Mouse (Mus musculus) limb, embryonic 13.5 days (tissue): ENCODE data around the gene Myocd. TPM values are rescaled to one million over a fixed set of nuclear protein-coding genes. Genes with fewer than 3 reads are reported as not detected.

Experiments used
- ATAC-seq: fragments of 200-750 bp; cut with Nextera tagmentation; 2 replicates; pipeline ENCODE4 v1.8.0; 2017; ENCODE audit warnings: low read depth, moderate number of reproducible peaks, moderate TSS enrichment; ENCODE audit not compliant: low FRiP score
- H3K27ac ChIP-seq: fragments of 300-500 bp; sonication (generic); 2 replicates; pipeline ENCODE4 v1.5.1; 2015; ENCODE audit warnings: inconsistent platforms, mild to moderate bottlenecking, moderate library complexity
- H3K27me3 ChIP-seq: fragments of 300-500 bp; sonication (generic); 2 replicates; pipeline ENCODE4 v1.6.1; 2015; ENCODE audit warnings: mild to moderate bottlenecking, inconsistent platforms
- H3K36me3 ChIP-seq: fragments of 300-500 bp; sonication (generic); 2 replicates; pipeline ENCODE4 v1.6.1; 2015; ENCODE audit warnings: inconsistent platforms, mild to moderate bottlenecking, moderate library complexity
- H3K4me1 ChIP-seq: fragments of 300-500 bp; sonication (generic); 2 replicates; pipeline ENCODE4 v1.6.1; 2015; ENCODE audit warnings: inconsistent platforms
- H3K4me2 ChIP-seq: fragments of 300-500 bp; sonication (generic); replicated peaks from 2 replicates; pipeline ENCODE4 v1.6.1; 2015; ENCODE audit warnings: inconsistent platforms, mild to moderate bottlenecking, moderate library complexity
- H3K4me3 ChIP-seq: fragments of 300-500 bp; sonication (generic); 2 replicates; pipeline ENCODE4 v1.5.1; 2015; ENCODE audit warnings: moderate library complexity, mild to moderate bottlenecking, inconsistent platforms
- H3K9ac ChIP-seq: fragments of 300-500 bp; sonication (generic); 2 replicates; pipeline ENCODE4 v1.6.1; 2015; ENCODE audit warnings: mild to moderate bottlenecking, inconsistent platforms
- H3K9me3 ChIP-seq: fragments of 300-500 bp; sonication (generic); 2 replicates; pipeline ENCODE4 v1.6.1; 2016; ENCODE audit warnings: inconsistent platforms
- WGBS: fragments of 180-500 bp; shearing (Covaris S2); methylation state at CpG from one replicate; pipeline ENCODE4 v1.1.7; 2015; 5-methylcytosine and 5-hydroxymethylcytosine counted together
- polyA plus RNA-seq: library from polyadenylated mRNA; unstranded; fragments of >200 nt; fragmentation: Nextera tagmentation; extraction: Ambion mirVana; gene quantifications from 2 replicates; pipeline ENCODE4 v1.2.1, GENCODE M21; 2015

Myocd gene
- polyA plus RNA-seq, 1 experiment from 2014 or later: 0.53 TPM

DNA sequence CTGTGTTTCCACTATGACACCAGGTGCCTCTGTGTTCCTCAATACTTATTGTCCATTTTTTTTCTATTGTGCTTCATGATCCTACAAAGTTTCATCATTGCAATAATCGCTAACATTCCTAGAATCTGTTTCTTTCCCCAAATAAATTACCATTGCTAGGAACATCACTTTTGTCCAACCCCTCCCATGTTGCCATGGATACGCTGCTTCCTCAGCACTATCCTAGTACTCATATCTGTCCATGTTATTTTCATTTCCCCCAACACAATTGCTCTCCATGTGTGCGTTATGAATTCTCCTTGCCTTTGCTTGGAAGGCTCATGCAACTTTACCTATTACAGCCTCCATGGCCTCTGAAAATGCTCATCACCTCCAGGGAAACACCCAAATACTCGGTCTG lies 19.4 kb downstream of the Myocd start:
- Histone ChIP-seq H3K27me3 (no peaks in the 10 kb centered on the region), H3K27ac (no peak overlapping the region), H3K36me3 (no peaks in the 10 kb centered on the region), H3K9me3 (no peaks in the 10 kb centered on the region), H3K9ac (no peak overlapping the region), H3K4me3 (no peak overlapping the region), H3K4me1 (no peaks in the 10 kb centered on the region), H3K4me2 (no peak overlapping the region)
- no peak for ATAC-seq
- WGBS: 91% methylated on average over 4 of the region's 4 CpGs

DNA sequence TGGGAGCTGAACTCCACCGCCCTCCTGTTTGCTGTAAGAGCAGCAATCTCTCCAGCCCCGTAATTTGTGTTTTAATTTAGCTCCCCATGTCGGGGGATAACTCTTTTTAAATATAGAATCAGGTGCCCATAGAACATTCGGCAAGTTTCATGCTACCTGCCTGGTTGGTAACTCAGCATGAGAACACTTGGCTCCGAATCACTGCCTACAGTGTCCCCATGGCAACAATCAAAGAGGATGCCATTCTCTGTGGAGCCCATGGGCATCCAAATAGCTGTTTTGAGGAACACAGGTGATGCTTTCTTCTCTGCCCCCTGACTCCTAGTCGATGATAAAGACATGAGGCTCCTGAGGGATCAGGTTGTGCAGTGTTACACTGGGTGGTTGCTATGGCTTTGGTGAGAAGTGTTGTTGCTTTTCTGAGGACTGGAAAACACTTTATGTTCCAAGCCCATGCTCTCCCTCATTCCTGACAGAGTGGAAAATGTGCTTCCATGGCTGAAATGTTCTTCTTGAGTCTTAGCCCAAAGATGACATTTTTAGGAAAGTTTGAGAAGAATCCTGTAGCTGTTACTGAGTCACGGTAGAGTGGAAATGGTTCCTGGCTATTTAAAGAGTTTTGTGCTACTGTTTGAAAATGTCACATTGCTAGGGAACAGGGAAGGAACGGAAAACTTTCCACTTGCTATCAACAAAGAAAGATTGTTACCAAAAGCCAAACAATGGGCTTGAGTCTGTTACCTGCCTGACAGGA lies 23.3 kb downstream of the Myocd start:
- H3K27me3 ChIP-seq: no peaks in the 10 kb centered on the region
- H3K9ac ChIP-seq: no peak overlapping the region
- no peak overlapping the region for H3K4me2 ChIP-seq
- no peak for ATAC-seq
- H3K27ac ChIP-seq: no peak overlapping the region
- H3K4me1 ChIP-seq: no peaks in the 10 kb centered on the region
- H3K36me3 ChIP-seq: no peaks in the 10 kb centered on the region
- no peaks in the 10 kb centered on the region for H3K9me3 ChIP-seq
- no peak overlapping the region for H3K4me3 ChIP-seq
- 84% methylated on average over 8 of the region's 8 CpGs for WGBS

DNA sequence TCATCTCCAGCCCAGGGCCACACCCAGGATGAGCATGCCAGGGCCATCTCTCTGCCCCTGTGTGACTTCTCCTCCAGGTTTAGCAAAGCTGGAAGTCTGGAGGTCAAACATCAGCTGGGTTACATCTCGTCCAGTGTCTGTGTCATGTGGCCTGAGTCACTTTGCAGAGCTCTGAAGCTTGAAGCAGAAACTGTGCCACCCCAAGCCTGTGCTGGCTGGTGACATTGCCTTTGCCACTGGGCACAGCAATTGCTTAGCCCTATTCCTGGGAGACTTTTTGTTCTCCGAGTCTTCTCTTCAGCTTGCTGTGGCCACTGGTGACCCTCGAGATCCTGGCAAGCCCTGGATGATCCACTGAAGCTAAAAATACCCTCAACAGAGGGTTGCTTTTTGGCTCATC lies 26.2 kb downstream of the Myocd start:
- H3K4me1 ChIP-seq: no peaks in the 10 kb centered on the region
- no peaks in the 10 kb centered on the region for H3K27me3 ChIP-seq
- ATAC-seq: no peak
- no peak overlapping the region for H3K4me3 ChIP-seq
- H3K36me3 ChIP-seq: no peaks in the 10 kb centered on the region
- H3K4me2 ChIP-seq: no peak overlapping the region
- no peak overlapping the region for H3K27ac ChIP-seq
- H3K9ac ChIP-seq: no peak overlapping the region
- 80% methylated on average over 3 of the region's 3 CpGs for WGBS
- H3K9me3 ChIP-seq: no peaks in the 10 kb centered on the region

DNA sequence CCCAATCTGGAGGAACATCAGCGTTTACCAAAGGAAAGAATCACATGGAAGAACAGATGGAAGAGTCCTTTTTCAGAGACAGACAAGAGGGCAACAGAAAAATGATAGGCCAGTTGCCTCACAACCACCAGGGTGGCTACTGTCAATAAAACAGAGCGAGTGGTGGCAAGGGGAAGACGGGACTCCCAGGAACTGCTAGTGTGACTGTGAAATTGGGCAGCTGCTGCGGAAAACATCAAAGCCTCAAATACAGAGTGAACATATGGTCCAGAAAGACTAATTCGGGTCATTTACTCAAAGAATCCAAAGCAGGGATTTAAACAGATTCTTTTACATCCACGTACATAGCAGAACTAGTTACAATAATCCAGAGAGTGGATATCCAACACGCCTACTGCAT lies 29.3 kb downstream of the Myocd start:
- no peak overlapping the region for H3K4me3 ChIP-seq
- H3K27ac ChIP-seq: no peak overlapping the region
- ATAC-seq: peak; percentile 44; the same call in 1 of the 2 replicates
- no peak overlapping the region for H3K9ac ChIP-seq
- no peaks in the 10 kb centered on the region for H3K36me3 ChIP-seq
- no peak overlapping the region for H3K4me2 ChIP-seq
- 48% methylated on average over 7 of the region's 7 CpGs for WGBS
- H3K9me3 ChIP-seq: no peaks in the 10 kb centered on the region
- no peaks in the 10 kb centered on the region for H3K4me1 ChIP-seq
- no peaks in the 10 kb centered on the region for H3K27me3 ChIP-seq

DNA sequence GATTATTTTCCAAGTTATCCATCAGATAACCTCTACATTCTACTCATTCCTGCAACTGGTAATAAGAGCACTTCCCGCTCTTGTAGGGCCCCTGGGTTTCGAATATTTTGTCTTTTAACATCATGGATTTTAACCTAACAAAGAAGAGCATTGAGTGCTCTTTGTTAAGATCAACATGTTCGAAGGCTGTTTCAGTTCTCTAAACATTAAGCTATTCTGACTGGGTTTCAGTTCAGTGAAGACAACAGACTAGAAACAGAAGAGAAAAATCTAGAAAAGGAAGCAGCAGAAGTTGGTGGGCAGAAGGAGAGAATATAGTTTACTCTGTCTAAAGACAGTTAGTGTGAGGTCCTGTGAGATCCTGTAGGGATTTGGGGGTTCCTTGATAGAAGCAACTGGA lies 31.9 kb downstream of the Myocd start:
- Histone ChIP-seq H3K4me2 (no peak overlapping the region), H3K27me3 (no peaks in the 10 kb centered on the region), H3K4me1 (no peaks in the 10 kb centered on the region), H3K4me3 (no peak overlapping the region), H3K36me3 (no peaks in the 10 kb centered on the region), H3K9ac (no peak overlapping the region), H3K9me3 (no peaks in the 10 kb centered on the region), H3K27ac (no peak overlapping the region)
- WGBS: 90% methylated on average over 3 of the region's 3 CpGs
- ATAC-seq: no peak

DNA sequence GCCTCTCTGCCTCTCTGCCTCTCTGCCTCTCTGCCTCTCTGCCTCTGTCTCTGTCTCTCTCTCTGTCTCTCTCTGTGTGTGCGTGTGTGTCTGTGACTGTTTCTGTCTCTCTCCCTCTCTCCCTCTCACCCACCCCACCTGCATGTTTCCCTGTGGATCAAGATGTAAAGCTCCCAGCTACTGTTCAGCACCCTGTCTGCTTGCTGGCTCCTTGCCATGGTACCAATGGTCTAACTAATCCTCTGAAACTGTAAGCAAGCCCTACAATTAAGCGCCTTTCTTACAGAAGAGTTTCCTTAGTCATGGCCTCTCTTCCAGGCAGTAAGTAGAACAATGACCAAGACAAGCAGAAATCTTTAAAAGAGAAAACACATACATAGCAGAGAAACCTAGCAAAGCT lies 32.9 kb downstream of the Myocd start:
- 92% methylated on average over 2 of the region's 2 CpGs for WGBS
- H3K27me3 ChIP-seq: no peaks in the 10 kb centered on the region
- H3K9me3 ChIP-seq: no peaks in the 10 kb centered on the region
- H3K4me1 ChIP-seq: no peaks in the 10 kb centered on the region
- H3K27ac ChIP-seq: no peak overlapping the region
- H3K4me2 ChIP-seq: no peak overlapping the region
- H3K36me3 ChIP-seq: no peaks in the 10 kb centered on the region
- H3K9ac ChIP-seq: no peak overlapping the region
- H3K4me3 ChIP-seq: no peak overlapping the region
- ATAC-seq: no peak

DNA sequence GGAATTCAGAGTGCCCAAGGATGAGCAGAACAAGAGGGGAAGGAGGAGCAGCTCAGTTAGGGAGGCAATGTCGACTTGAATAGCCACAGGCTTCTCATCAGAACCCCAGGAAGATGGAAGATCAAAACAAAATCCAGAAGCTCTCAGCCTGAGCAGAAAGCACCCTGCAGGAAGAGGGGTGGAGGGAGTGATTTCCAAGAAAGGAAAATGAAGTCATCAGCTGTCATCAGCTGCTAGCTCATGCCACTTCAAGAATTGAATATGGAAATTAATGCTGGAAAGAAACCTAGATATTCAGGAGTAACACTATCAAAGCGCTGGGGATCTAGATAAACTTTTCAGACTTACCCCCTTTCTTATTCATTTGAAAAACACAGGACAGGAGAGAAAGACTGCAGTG lies 34.4 kb downstream of the Myocd start:
- WGBS: 52% methylated on average over 2 of the region's 2 CpGs
- Histone ChIP-seq H3K9ac (no peak overlapping the region), H3K4me1 (no peaks in the 10 kb centered on the region), H3K36me3 (no peaks in the 10 kb centered on the region), H3K4me2 (no peak overlapping the region), H3K27ac (no peak overlapping the region), H3K4me3 (no peak overlapping the region), H3K27me3 (no peaks in the 10 kb centered on the region), H3K9me3 (no peaks in the 10 kb centered on the region)
- no peak for ATAC-seq

DNA sequence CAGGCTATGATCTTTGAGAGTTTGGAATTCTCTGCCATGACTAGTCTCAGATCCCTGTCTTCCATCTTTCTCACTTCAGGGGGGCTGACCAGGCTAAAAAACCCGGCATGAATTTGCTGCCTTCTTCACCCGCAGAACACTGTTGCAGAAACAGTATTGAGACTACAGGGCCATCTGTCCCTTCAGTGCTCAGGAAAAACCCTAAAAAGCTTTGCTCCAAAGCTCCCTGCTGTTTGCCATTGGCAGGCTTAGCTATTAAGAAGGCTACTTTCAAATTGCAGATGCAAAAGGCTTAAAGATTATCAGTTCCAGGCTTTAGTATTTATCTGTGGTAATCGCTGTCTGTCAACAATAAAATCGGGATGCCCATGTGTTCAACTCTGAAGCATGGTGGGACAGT lies 38.0 kb downstream of the Myocd start:
- no peak for ATAC-seq
- no peaks in the 10 kb centered on the region for H3K9me3 ChIP-seq
- 74% methylated on average over 4 of the region's 4 CpGs for WGBS

DNA sequence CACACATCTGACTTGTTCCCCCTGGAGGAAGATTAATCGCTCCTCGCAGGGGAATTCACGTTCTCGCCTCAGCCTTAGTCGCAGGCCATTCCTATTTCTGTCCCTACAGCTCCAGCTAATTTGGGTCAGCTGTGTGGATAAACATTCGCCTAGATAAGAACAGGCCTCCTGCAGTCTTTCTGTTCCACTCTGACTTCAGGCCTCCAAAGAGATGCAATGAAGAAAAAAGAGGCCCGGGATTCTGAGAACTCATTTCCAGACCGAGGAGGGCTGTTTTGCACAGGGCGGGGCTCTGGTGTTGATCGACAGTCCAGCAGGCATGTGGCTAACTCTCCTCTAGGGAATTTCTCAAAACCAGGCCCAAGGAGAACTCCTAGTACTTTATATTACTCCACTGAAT lies 43.0 kb downstream of the Myocd start:
- H3K4me3 ChIP-seq: no peak overlapping the region
- no peaks in the 10 kb centered on the region for H3K36me3 ChIP-seq
- H3K27me3 ChIP-seq: no peaks in the 10 kb centered on the region
- WGBS: 23% methylated on average over 10 of the region's 10 CpGs
- no peak overlapping the region for H3K27ac ChIP-seq
- no peaks in the 10 kb centered on the region for H3K9me3 ChIP-seq
- H3K4me2 ChIP-seq: no peak overlapping the region
- H3K9ac ChIP-seq: no peak overlapping the region
- H3K4me1 ChIP-seq: peaks cover 9% of the 10 kb centered on the region
- ATAC-seq: no peak

More for the DNA sequence above, 38.0 kb downstream of the Myocd start:
- Histone ChIP-seq H3K27ac (no peak overlapping the region), H3K4me2 (no peak overlapping the region), H3K36me3 (no peaks in the 10 kb centered on the region), H3K4me3 (no peak overlapping the region), H3K27me3 (no peaks in the 10 kb centered on the region), H3K4me1 (peaks cover 2% of the 10 kb centered on the region), H3K9ac (no peak overlapping the region)

DNA sequence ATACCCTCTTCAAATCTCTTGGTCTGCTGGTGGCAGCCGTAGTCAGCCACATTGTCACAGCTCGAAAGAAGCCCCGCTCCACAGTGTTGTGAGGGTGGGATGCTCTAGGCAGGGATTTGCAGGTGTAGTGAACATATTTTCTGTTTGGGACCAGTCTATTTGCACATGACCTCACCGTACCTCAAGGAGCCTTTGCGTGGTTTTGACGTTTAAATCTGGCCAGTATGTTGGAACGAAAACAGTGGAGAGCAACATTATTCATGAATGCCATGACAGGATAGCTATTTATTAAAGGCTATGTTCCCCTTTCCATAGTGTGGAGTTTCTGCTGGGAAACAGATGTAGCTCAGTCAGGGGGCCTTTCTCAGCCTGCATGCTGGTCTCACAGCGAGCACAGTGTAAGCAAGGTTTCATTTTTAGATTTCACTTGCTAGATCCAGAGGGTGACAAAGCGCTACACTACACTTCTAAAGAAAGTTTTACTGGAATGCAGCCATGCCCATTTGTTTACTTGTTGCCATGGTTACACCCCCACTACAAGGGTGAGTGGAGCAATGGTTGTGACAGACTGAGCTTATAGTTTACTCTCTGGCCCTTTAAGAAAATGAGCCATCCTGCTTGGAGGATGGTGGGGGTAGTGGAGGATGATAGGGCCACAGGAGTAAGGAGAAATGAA lies 54.7 kb downstream of the Myocd start:
- Histone ChIP-seq H3K27me3 (no peaks in the 10 kb centered on the region), H3K27ac (no peak overlapping the region), H3K36me3 (no peaks in the 10 kb centered on the region), H3K4me2 (no peak overlapping the region), H3K4me3 (no peak overlapping the region), H3K9ac (no peak overlapping the region), H3K4me1 (0 out of 2 replicates have a peak, but pooled peaks cover 4% of the 10 kb centered on the region), H3K9me3 (no peaks in the 10 kb centered on the region)
- WGBS: 68% methylated on average over 9 of the region's 9 CpGs
- peak; percentile 51; the same call in 1 of the 2 replicates for ATAC-seq

DNA sequence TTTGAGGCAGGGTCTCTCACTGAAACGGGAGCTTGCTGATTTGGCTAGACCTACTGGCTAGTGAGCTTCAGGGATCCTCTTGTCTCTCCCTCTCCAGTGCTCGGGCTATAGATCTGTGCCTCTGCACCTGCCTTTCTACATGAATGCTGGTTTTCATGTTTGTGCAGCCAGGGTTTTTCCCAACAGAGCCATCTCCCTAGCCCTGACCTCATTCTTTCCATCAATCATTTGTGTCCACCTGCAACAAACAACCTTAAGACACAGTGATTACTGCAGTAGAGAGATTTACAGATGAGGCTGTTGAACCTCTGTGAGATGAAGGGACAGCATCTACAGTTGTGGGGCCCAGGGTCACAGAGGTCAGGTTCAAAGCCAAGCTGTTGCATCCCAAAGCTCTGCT lies 56.0 kb downstream of the Myocd start:
- WGBS: 92% methylated on average over 2 of the region's 2 CpGs
- no peak overlapping the region for H3K27ac ChIP-seq
- H3K4me2 ChIP-seq: no peak overlapping the region
- H3K9me3 ChIP-seq: no peaks in the 10 kb centered on the region
- H3K4me1 ChIP-seq: 0 out of 2 replicates have a peak, but pooled peaks cover 4% of the 10 kb centered on the region
- H3K4me3 ChIP-seq: no peak overlapping the region
- no peak for ATAC-seq
- no peak overlapping the region for H3K9ac ChIP-seq
- no peaks in the 10 kb centered on the region for H3K36me3 ChIP-seq
- H3K27me3 ChIP-seq: no peaks in the 10 kb centered on the region

DNA sequence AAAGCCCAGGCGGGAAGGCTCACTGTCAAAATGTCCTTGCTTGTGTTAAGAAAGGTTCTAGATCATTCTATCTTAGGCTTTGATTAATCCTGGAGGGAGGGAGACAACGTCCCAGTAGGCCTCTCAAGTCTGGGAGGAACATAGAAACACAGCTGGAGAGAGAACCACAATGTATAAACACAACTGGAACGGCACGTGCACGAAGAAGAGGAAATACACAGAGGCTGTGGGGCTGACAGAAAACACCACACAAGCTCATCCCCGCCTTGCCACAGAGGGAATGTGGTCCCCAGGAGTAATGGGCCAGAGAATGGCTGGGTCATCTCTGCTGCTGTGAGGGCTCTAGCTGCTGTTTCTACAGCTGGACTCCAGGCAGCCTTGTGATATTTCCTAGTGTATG lies 58.1 kb downstream of the Myocd start:
- ATAC-seq: no peak
- 82% methylated on average over 6 of the region's 6 CpGs for WGBS

More for the DNA sequence above, 58.1 kb downstream of the Myocd start:
- Histone ChIP-seq H3K4me3 (no peak overlapping the region), H3K9ac (no peak overlapping the region), H3K27me3 (no peaks in the 10 kb centered on the region), H3K27ac (no peak overlapping the region), H3K36me3 (no peaks in the 10 kb centered on the region), H3K4me1 (0 out of 2 replicates have a peak, but pooled peaks cover 4% of the 10 kb centered on the region), H3K4me2 (no peak overlapping the region), H3K9me3 (no peaks in the 10 kb centered on the region)
